Mouse (Mus musculus) heart, embryonic 16.5 days (tissue): ENCODE data around the gene Dnase1l2. TPM values are rescaled to one million over a fixed set of nuclear protein-coding genes. Genes with fewer than 3 reads are reported as not detected.

Experiments
- ATAC-seq: fragments of 200-750 bp; cut with Nextera tagmentation; replicated peaks from 2 replicates; pipeline ENCODE4 v1.8.0; 2017; ENCODE audit warnings: moderate number of reproducible peaks; ENCODE audit not compliant: insufficient read depth, low FRiP score; ENCODE audit errors: extremely low read depth
- H3K27ac ChIP-seq: fragments of 300-500 bp; sonication (generic); 2 replicates; pipeline ENCODE4 v1.5.1; 2014; ENCODE audit warnings: mild to moderate bottlenecking, low read length, control low read depth, moderate library complexity
- H3K27me3 ChIP-seq: fragments of 300-500 bp; sonication (generic); 2 replicates; pipeline ENCODE4 v1.6.1; 2014; ENCODE audit warnings: low read length, mixed read lengths; ENCODE audit not compliant: control insufficient read depth, insufficient read depth
- H3K36me3 ChIP-seq: fragments of 300-500 bp; sonication (generic); 2 replicates; pipeline ENCODE4 v1.6.1; 2014; ENCODE audit not compliant: control insufficient read depth, insufficient read depth
- H3K4me1 ChIP-seq: fragments of 300-500 bp; sonication (generic); 2 replicates; pipeline ENCODE4 v1.6.1; 2014; ENCODE audit warnings: low read length, mixed read lengths; ENCODE audit not compliant: control insufficient read depth, insufficient read depth
- H3K4me2 ChIP-seq: fragments of 300-500 bp; sonication (generic); 2 replicates; pipeline ENCODE4 v1.6.1; 2014; ENCODE audit warnings: low read depth, mild to moderate bottlenecking, control low read depth, low read length
- H3K4me3 ChIP-seq: fragments of 300-500 bp; sonication (generic); 2 replicates; pipeline ENCODE4 v1.5.1; 2014; ENCODE audit warnings: mild to moderate bottlenecking, control low read depth, low read length
- H3K9ac ChIP-seq: fragments of 300-500 bp; sonication (generic); 2 replicates; pipeline ENCODE4 v1.6.1; 2014; ENCODE audit warnings: low read length, control low read depth
- H3K9me3 ChIP-seq: fragments of 300-500 bp; sonication (generic); replicated peaks from 2 replicates; pipeline ENCODE4 v1.6.1; 2016; ENCODE audit warnings: low read length; ENCODE audit not compliant: control insufficient read depth
- WGBS: fragments of 180-500 bp; shearing (Covaris S2); extraction: QIAGEN DNeasy Blood & Tissue Kit; methylation state at CpG from one replicate; pipeline ENCODE4 v1.1.7; 2014; 5-methylcytosine and 5-hydroxymethylcytosine counted together
- polyA plus RNA-seq: library from polyadenylated mRNA; unstranded; fragments of >200 nt; fragmentation: Nextera tagmentation; extraction: Ambion mirVana; gene quantifications from 2 replicates; pipeline ENCODE4 v1.2.1, GENCODE M21; 2015

Gene Dnase1l2
- polyA plus RNA-seq, 1 experiment from 2014 or later = 2.1 TPM

GRCm38 (mm10) chr17:24424489-24424888 lies 18.4 kb downstream of the Dnase1l2 start:
- ATAC-seq = no peak
- 89% methylated on average over 5 of the region's 5 CpGs for WGBS

GRCm38 (mm10) chr17:24423114-24423513 lies 19.8 kb downstream of the Dnase1l2 start:
- H3K9ac ChIP-seq = no peak overlapping the region
- WGBS = 87% methylated on average over 4 of the region's 4 CpGs
- H3K4me2 ChIP-seq = no peak overlapping the region
- H3K27ac ChIP-seq = no peak overlapping the region
- no peaks in the 10 kb centered on the region for H3K27me3 ChIP-seq
- H3K4me3 ChIP-seq = no peak overlapping the region
- peaks cover 58% of the 10 kb centered on the region for H3K36me3 ChIP-seq
- no peaks in the 10 kb centered on the region for H3K9me3 ChIP-seq
- ATAC-seq = no peak
- peaks cover 3% of the 10 kb centered on the region; the same call in 1 of the 2 replicates for H3K4me1 ChIP-seq

More at GRCm38 (mm10) chr17:24424489-24424888, 18.4 kb downstream of the Dnase1l2 start:
- Histone ChIP-seq H3K4me2 (no peak overlapping the region), H3K4me3 (no peak overlapping the region), H3K4me1 (peaks cover 7% of the 10 kb centered on the region; the same call in 1 of the 2 replicates), H3K27me3 (no peaks in the 10 kb centered on the region), H3K36me3 (peaks cover 46% of the 10 kb centered on the region), H3K9me3 (no peaks in the 10 kb centered on the region), H3K9ac (no peak overlapping the region), H3K27ac (no peak overlapping the region)

DNA sequence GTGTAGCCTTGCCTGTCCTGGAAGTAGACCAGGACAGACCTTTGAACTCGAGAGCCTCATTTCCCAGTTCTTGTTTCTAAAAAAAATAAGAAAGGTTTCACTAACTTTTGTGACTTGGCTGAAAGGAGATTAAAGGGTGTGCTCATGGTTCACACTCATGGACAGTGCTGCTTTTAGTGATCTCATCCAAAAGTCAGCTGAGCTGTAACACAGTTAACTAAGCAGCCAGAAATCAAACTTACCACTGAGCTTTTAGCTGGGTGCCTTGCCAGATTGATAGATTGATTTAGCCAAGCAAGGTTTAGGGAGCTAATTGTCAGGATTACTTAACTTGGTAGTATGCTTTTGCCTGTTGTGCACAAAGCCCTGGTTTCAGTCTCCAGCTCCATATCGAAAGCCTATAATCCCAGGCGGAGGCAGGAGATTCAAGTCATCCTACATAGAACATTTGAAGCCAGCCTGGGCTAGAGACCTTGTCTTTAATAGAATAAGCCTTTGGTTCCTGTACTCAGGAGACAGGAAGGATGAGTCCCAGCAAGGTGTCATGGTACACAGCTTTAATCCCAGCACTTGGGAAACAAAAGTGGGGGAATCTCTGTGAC lies 26.8 kb downstream of the Dnase1l2 start:
- Histone ChIP-seq H3K4me1 (peaks cover 22% of the 10 kb centered on the region), H3K4me2 (peak overlapping the region; percentile 88), H3K9me3 (no peaks in the 10 kb centered on the region), H3K9ac (peak overlapping the region; percentile 84), H3K27ac (no peak overlapping the region), H3K4me3 (peak overlapping the region; percentile 77), H3K27me3 (no peaks in the 10 kb centered on the region), H3K36me3 (peaks cover 35% of the 10 kb centered on the region)
- WGBS = 83% methylated on average over 3 of the region's 3 CpGs
- ATAC-seq = no peak

DNA sequence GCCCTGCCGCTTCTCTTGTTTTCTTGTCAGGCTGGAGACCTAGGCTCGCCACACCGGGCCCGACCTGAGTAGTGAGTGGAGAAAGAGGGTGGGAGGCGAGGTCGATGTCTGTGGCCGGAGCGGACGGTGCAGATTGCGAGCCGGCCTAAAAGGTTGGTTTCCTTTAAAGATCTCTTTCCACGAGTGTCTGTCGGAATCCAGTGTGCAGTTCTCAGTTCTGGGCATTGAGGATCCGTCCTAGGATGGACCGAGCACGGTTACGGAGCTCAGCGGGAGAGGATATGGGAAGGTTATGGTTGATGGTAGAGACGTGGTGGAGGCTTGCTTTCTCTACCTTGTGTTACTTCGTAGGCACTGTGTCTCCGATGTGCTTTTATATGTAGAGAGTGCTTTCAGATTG lies 27.9 kb downstream of the Dnase1l2 start:
- Histone ChIP-seq H3K9ac (peak overlapping the region; percentile 84), H3K4me2 (peak overlapping the region; percentile 88), H3K27ac (peak overlapping the region; percentile 88), H3K9me3 (no peaks in the 10 kb centered on the region), H3K4me3 (peak overlapping the region; percentile 77), H3K4me1 (peaks cover 22% of the 10 kb centered on the region), H3K36me3 (peaks cover 28% of the 10 kb centered on the region), H3K27me3 (no peaks in the 10 kb centered on the region)
- no peak for ATAC-seq
- under 1% methylated on average over 20 of the region's 21 CpGs for WGBS

GRCm38 (mm10) chr17:24414230-24414976 lies 28.5 kb downstream of the Dnase1l2 start, which contains the start of gene Rnps1:
Gene Rnps1 (plus strand): TSS chr17:24414565.
- Histone ChIP-seq H3K27ac (peak within 1 kb of the TSS; percentile 88), H3K27me3 (no peaks in the 10 kb centered on the region), H3K4me3 (peak within 1 kb of the TSS; percentile 77), H3K9ac (peak within 1 kb of the TSS; percentile 88), H3K9me3 (no peaks in the 10 kb centered on the region), H3K36me3 (peaks cover 30% of the 10 kb centered on the region), H3K4me2 (peak within 1 kb of the TSS; percentile 88), H3K4me1 (peaks cover 22% of the 10 kb centered on the region)
- peak; percentile 93 for ATAC-seq
- under 1% methylated on average over 64 of the region's 64 CpGs for WGBS

- ATAC-seq = 0 out of 2 replicates have a peak, but pooled peaks have one; percentile 12
- no peaks in the 10 kb centered on the region for H3K9me3 ChIP-seq
Observed at GRCm38 (mm10) chr17:24413557-24414211, 29.2 kb downstream of the Dnase1l2 start.

GRCm38 (mm10) chr17:24407116-24407803 lies 35.6 kb downstream of the Dnase1l2 start:
- Histone ChIP-seq H3K9ac (no peak overlapping the region), H3K36me3 (peaks cover 25% of the 10 kb centered on the region), H3K27me3 (no peaks in the 10 kb centered on the region), H3K27ac (no peak overlapping the region), H3K4me3 (no peak overlapping the region), H3K4me1 (no peaks in the 10 kb centered on the region), H3K9me3 (no peaks in the 10 kb centered on the region), H3K4me2 (no peak overlapping the region)
- 86% methylated on average over 12 of the region's 12 CpGs for WGBS
- no peak for ATAC-seq

More at GRCm38 (mm10) chr17:24413557-24414211, 29.2 kb downstream of the Dnase1l2 start:
- Histone ChIP-seq H3K4me2 (peak overlapping the region; percentile 81), H3K27ac (peak overlapping the region; percentile 88), H3K9ac (peak overlapping the region; percentile 88), H3K4me3 (peak overlapping the region; percentile 77), H3K36me3 (peaks cover 30% of the 10 kb centered on the region), H3K27me3 (no peaks in the 10 kb centered on the region), H3K4me1 (peaks cover 22% of the 10 kb centered on the region)
- WGBS = 24% methylated on average over 22 of the region's 22 CpGs

- H3K4me1 ChIP-seq = no peaks in the 10 kb centered on the region
- 0 out of 2 replicates have a peak, but pooled peaks have one; percentile 18 for ATAC-seq
- H3K9ac ChIP-seq = no peak overlapping the region
- H3K4me3 ChIP-seq = no peak overlapping the region
- no peak overlapping the region for H3K27ac ChIP-seq
- no peak overlapping the region for H3K4me2 ChIP-seq
- 71% methylated on average over 3 of the region's 3 CpGs for WGBS
- no peaks in the 10 kb centered on the region for H3K27me3 ChIP-seq
- peaks cover 9% of the 10 kb centered on the region; the same call in 1 of the 2 replicates for H3K36me3 ChIP-seq
- no peaks in the 10 kb centered on the region for H3K9me3 ChIP-seq
Observed at GRCm38 (mm10) chr17:24402371-24402770, 40.5 kb downstream of the Dnase1l2 start.
